Mouse (Mus musculus) megakaryocyte progenitor cell, adult 5-6 weeks (primary cell): Measurements from ENCODE around the gene Cog2. TPM values are rescaled to one million over a fixed set of nuclear protein-coding genes. Genes with fewer than 3 reads are reported as not detected.

Experiments
- ATAC-seq: replicated peaks from 2 replicates; pipeline ENCODE4 v1.8.0; 2016; ENCODE audit warnings: mild to moderate bottlenecking, moderate TSS enrichment, inconsistent platforms; ENCODE audit not compliant: poor library complexity
- total RNA-seq, 2 experiments: library from RNA; stranded (forward) in 1 of 2; stranded (reverse) in 1 of 2; fragments of 157-497, 149-512 nt in 1 of 2; fragments of 200-1000 nt in 1 of 2; gene quantifications; 2 replicates each; pipeline versions ENCODE4 v1.2.3 to v1.2.4; 2015 to 2017

The Cog2 gene
- total RNA-seq, 2 experiments from 2014 or later, result 12.8 to 27.4 TPM

- no peak for ATAC-seq
These were observed 4.5 kb upstream of the Cog2 start for GRCm38 (mm10) chr8:124516039-124516438.

GRCm38 (mm10) chr8:124516525-124516924 is 4.0 kb upstream of the Cog2 start:
- ATAC-seq, result no peak

GRCm38 (mm10) chr8:124517142-124517541 is 3.4 kb upstream of the Cog2 start:
- ATAC-seq, result no peak

- ATAC-seq, result no peak
These were observed 1.4 kb downstream of the Cog2 start for GRCm38 (mm10) chr8:124521946-124522345.

DNA sequence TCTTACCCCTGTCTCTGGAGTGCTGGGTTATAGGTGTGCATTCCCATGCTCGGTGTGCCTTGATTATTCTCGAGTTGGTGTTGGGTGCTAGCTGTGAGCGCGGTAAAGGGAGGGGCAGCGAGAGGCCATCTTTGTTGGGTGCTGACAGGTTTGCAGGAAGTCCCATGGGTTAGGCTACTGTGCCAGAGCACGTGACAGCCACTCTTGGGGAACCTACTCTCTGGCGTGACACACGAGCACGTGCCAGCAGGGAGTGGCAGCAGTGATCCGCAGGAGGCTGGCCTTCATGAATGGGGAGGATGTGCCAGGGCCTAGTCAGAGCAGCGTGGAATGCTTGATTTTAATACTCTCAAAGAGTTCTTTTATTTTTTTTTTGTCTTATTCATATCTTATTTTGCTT is 5.7 kb downstream of the Cog2 start:
- ATAC-seq, result no peak

DNA sequence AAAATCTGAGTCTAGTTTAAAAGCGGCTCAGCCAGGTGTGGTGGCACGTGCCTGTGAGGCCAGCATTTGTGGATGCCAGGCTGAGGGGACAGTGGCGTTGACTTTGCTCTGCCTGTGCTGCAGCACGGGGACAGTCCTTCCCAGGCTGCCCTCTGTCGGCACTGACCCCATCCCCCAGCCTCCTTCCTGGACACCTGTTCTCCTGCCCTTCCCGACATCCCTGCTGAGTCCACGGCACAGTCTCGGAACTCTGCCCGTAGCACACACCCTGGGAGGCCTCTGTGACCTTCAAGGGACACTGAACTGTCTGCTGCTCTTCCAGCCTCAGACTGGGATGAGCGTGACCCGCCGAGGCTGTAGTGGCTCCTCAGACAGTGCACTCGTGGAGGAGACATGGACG is 9.5 kb downstream of the Cog2 start:
- ATAC-seq, result no peak

- ATAC-seq, result no peak
These were observed 10.0 kb downstream of the Cog2 start for GRCm38 (mm10) chr8:124530556-124530955.

- no peak for ATAC-seq
These were observed 10.4 kb downstream of the Cog2 start for GRCm38 (mm10) chr8:124530996-124531395.

DNA sequence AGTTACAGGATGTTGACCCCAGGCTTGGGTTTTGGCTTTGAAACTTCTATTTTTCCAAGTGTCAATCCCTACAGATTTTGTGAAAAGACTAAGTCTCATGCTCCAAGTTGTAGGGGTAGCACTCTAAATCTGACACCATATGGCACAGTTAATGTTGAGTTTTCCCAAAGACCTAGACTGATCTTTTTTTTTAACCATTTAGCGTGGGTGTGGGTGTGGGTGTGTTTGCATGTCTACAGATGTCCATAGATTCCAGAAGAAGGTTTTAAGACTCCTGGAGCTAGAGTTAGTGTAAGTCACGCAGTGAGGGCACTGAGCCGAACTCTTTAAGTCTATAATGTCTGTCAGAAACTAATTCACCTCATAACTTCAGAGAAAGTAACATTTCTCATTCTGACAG is 12.1 kb downstream of the Cog2 start:
- no peak for ATAC-seq

- no peak for ATAC-seq
These were observed 14.9 kb downstream of the Cog2 start for GRCm38 (mm10) chr8:124535451-124535850.

DNA sequence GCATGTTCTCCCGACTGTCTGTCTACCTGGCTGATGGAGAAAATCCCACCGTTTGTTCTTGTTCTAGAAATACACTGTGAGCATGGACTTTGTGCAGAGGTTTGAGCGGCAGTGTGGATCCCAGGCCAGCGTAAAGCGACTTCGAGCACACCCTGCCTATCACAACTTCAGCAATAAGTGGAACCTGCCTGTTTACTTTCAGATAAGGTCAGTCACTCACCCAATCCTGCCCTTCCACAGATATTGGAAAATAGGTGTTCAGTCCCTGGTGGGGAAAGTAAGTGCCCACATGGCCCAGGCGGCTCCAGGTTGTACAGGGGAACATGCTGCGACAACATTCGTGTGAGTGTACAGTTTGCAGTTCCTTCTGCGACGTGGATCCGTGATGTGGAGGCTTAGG is 20.3 kb downstream of the Cog2 start:
- no peak for ATAC-seq

- ATAC-seq, result no peak
These were observed 21.4 kb downstream of the Cog2 start for GRCm38 (mm10) chr8:124542001-124542400.

DNA sequence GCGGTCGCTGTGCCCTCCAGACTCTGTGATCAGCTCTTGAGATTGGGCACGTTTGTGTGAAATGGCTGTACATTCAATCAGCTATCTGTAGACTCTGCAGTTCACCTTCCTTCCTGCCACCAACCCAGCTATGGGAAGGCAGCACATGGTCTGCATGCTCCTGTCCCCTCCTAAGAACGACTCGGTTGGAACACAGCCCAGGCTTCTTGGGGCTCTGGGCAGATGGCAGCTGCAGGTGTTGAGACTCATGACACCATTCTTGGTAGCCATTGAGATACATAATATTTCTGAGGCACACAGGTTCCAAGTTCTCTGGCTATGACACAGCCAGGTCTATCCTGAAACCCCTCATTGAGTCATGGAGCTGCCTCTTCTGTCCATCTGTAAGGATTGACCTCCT is 22.7 kb downstream of the Cog2 start:
- no peak for ATAC-seq

GRCm38 (mm10) chr8:124546371-124546770 is 25.8 kb downstream of the Cog2 start:
- no peak for ATAC-seq

DNA sequence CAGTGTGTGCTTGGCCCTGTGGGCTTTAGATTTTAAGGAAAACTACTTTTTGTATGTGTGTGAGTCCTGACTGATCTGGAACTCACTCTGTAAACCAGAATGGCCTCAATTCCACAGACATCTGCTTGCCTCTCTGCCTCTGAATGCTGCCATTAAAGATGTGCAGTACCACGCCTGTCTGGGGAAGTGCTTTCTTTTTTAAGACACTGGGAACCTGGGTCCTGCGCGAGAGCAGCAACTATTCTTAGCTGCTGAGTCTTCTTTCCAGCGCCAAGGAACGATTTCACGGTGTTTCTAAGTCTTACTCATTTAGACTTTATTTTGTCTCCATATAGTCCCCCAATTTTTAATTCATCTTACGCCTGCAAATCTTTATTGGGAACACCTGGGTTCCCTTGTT is 26.2 kb downstream of the Cog2 start:
- ATAC-seq, result no peak

GRCm38 (mm10) chr8:124547269-124547668 is 26.7 kb downstream of the Cog2 start:
- ATAC-seq, result no peak

DNA sequence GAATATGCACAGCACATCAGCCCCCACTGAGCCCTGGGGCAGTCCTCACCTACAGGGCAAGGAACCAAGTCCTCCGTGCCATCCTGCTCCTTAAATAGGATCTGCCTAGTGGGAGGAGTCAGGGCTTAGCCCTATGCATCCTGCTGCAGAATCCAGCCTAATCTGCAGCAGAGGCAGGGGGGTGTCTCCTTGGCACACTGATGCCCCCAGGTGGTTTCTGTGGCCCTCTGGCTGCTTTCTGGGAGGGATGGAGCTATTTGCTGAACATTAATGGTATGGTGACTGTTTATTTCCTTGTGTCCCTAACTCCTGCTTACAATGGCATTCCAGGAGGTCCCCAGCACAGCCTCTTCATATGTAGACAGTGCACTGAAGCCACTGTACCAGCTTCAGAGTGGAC is 27.6 kb downstream of the Cog2 start:
- no peak for ATAC-seq

DNA sequence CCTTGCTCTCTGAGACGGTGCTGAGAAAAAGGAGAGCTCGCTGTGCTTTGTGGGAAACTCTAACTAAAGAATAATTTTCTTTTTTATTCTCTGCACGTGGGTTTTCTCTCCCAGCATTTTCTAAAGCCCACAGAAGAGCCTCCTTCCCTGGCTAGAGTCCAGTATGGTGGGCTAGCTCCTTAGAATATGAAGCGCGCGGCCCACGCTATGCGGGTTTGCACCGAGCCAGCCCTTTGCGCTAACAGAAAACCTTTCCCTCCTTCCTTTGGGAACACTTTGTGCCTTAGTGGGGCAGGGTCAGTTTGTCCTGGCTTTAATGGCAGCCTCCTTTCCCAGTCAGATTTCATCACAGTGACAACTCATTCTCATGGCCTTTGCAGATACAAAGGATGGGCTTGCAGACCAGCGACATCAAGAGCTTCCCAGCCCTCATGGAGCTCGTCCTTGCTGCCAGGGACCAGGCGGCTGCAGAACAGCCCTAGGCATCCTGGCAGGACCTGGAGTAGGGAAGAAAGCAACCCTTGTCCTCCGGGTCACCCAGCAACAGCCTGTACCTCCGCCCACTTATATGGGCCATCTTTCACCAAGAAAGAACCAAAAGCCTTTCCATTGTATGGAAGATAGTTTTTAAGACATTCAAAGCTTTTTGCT is 30.6 kb downstream of the Cog2 start:
- ATAC-seq, result no peak

GRCm38 (mm10) chr8:124555113-124555750 is 34.7 kb downstream of the Cog2 start:
- no peak for ATAC-seq

- no peak for ATAC-seq
These were observed 35.6 kb downstream of the Cog2 start for GRCm38 (mm10) chr8:124556164-124556563.

DNA sequence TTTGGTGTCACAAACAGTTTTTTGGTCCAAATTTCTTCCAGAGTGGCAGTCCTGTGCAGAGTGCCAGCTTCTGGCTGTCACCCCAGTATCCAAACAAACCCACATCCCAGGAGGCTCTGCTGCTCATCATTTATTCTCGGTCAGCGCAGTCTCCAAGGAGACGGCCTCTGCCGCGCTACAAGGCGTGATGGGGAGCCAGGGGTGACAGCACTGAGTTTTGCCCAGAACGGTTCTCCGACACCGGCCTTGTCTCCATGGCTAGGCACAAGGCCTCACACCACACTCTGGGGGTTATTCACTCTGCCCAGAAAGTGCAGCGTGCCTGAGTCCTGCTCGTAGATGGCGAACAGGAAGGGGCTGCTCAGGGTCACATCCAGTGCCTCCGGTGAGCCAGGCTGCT is 36.1 kb downstream of the Cog2 start:
- no peak for ATAC-seq

GRCm38 (mm10) chr8:124557476-124557875 is 36.9 kb downstream of the Cog2 start:
- ATAC-seq, result no peak

DNA sequence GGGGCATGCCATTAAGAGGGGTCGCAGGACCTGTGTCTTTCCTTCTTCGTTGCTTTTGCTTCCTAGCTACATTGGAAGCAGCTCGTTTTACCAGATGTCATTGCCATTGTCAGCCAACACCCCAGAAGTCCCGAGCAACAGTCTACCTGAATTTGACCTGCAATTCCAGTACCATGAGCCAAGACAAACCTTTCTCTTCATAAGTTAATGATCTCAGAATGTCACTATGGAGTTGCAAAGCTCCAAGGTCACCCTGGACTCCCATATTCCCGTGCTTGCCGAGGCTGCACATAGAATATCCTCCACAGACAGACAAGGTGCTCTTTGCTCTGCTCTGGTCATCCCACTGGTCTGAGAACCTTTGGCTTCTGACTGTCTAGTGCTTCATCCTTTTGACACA is 46.6 kb downstream of the Cog2 start:
- no peak for ATAC-seq
